Mouse (Mus musculus): ENCODE data around the gene Odaph.

Gene Odaph

DNA sequence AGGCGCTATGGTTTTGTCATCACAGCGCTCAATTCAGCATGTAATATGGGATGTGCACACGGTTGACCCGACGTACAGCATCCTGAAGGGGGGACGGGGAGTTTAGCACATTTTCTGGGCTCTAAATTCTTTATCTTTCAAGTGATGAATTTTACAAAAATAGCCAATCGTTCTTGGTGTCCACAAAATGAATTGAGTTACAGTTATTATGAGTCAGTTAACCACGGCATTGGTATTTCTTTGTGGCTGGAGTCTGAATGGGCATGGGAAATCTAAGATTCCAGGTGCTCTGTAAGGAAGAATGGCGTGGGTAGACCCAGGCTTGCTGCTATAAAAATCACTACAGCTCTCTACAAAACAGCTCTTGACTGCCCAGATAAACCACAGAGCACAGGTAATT is 2.0 kb downstream of the Odaph start:
- DNase-seq (ENCODE audit: low read depth, low spot score) = no peak

GRCm38 (mm10) chr5:91991191-91991937 is 4.1 kb downstream of the Odaph start:
- no peak for DNase-seq (ENCODE audit: low read depth, low spot score)

DNA sequence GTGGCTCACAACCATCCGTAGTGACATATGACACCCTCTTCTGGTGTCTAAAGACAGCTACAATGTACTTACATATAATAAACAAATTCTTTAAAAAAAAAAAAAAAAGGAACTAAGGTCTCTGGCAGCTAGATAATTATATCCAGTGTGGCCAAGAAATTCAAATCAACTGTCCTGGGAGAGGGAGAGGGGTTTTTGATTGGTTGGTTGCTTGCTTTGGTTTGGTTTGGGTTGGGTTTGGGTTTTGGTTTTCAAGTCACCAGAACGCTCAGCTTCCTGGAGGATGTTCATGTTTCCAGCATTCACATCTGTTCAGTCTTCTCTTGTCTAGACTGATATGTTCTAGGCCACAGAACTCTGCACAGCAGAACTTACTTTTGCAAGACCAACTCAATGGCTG is 5.8 kb downstream of the Odaph start:
- no peak for DNase-seq (ENCODE audit: low read depth, low spot score)

GRCm38 (mm10) chr5:91994546-91994945 is 7.3 kb downstream of the Odaph start:
- DNase-seq (ENCODE audit: low read depth, low spot score) = no peak

- DNase-seq (ENCODE audit: low read depth, low spot score) = peak; percentile 51
Measured at GRCm38 (mm10) chr5:92000770-92001169, 13.5 kb downstream of the Odaph start.

- peak; percentile 71 for DNase-seq (ENCODE audit: low read depth, low spot score)
Measured at GRCm38 (mm10) chr5:92003011-92003410, 15.7 kb downstream of the Odaph start.

DNA sequence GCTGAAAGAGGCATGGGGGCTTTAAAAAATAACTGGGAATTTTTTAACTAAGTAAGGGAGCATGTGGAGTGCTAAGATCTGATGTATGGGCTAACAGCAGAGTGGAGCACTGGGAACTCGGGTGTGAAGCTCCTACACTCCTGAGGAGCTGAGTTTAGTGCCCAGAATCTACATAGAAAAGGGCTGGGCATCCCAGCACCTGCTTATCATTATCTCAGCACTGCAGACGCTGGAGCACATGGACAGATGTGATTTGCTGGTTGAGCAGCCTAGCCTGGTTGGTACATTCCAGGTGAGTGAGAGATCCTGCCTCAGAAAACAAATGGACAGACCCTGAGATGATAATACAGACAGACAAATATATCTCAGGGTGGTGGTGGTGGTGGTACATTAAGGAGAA is 22.6 kb downstream of the Odaph start:
- no peak for DNase-seq (ENCODE audit: low read depth, low spot score)

GRCm38 (mm10) chr5:92011756-92012155 is 24.5 kb downstream of the Odaph start:
- DNase-seq (ENCODE audit: low read depth, low spot score) = no peak

- no peak for DNase-seq (ENCODE audit: low read depth, low spot score)
Measured at GRCm38 (mm10) chr5:92019960-92020359, 32.7 kb downstream of the Odaph start.

DNA sequence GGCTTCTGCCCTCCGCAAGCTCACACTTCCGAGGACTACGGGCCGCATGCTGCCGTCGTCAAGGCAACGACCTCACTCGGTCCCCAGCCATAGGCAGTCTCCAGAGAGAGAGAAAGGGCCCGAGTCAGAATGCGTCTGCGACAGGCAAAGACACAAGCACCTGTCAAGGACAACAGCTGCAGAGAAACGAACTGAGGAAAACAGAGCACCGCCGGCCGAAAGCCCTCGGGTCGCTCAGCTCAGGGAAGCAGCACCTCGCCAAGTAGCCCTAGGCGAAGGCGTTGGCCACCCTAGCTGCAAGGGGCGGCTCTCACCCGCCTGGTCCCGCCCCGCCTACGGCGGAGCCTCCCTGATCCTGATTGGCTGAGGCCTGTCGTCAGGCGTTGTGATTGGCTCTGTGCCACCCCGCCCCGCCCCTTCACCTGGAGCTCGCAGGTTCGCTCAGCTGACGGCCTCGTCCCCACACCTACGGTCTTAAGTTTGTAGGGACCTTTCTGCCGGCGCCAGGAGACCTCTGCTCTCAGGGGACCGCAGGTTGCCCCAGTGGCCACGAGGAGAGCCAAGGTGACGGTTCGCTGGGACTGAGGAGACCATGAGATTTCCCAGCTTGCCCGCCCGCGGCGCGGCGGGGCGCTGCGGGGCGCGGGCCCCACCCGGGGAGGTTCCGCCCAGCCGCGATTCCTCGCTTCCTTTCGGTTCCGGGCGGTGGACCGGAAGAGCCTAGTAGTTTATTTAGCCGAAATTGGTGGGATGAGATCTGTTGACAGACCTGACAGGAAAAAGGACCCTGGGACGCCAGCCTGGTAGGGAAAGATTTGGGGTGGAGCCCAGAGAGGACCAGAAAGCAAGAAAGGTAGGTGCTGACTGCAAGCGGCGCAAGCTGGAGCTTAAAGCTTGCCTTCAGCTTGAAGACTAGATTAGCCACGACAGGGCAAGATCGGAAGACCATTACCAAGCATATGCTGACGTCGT is 55.4 kb downstream of the Odaph start:
- peak; percentile 96 for DNase-seq (ENCODE audit: low read depth, low spot score)

- DNase-seq (ENCODE audit: low read depth, low spot score) = no peak
Measured at GRCm38 (mm10) chr5:92043783-92044182, 56.5 kb downstream of the Odaph start, which contains the start of gene Cdkl2. Gene Cdkl2 (minus strand): TSS chr5:92043883.

Measured in CD4-positive, CD25-positive, alpha-beta regulatory T cell, adult 2 months (primary cell).